Mouse (Mus musculus) hematopoietic stem cell, adult 5-6 weeks (primary cell): ENCODE data around the gene Gm9918. TPM values are rescaled to one million over a fixed set of nuclear protein-coding genes. Genes with fewer than 3 reads are reported as not detected.
"Not testable (repeated sequence)": the region's sequence is repeated elsewhere in the genome, so short reads cannot be mapped to it uniquely, and the experiment has no call there.

Experiments
- ATAC-seq, 2 experiments: fragments of 125-278 bp in 1 of 2; replicated peaks in 1 of 2; 2 replicates each; pipeline ENCODE4 v1.8.0; 2016 to 2017; ENCODE audit warnings: inconsistent platforms in 2 of 2, mild to moderate bottlenecking in 2 of 2, moderate number of reproducible peaks in 2 of 2, low read depth in 1 of 2, moderate TSS enrichment in 1 of 2; ENCODE audit not compliant: low FRiP score in 2 of 2, poor library complexity in 2 of 2, severe bottlenecking in 2 of 2, insufficient read depth in 1 of 2, low TSS enrichment in 1 of 2
- total RNA-seq: library from RNA; stranded (forward); fragments of 172-1452, 232-1000 nt; gene quantifications from 2 replicates; pipeline ENCODE4 v1.2.3, GENCODE M21; 2017

Gene Gm9918
- not detected in 2 replicates for total RNA-seq

- ATAC-seq, result no peak
Measured at GRCm38 (mm10) chr15:102270274-102270960, at the start of gene Gm9918. Gene Gm9918, plus strand, starts transcription at chr15:102270563.

GRCm38 (mm10) chr15:102222386-102222785 lies 48.0 kb upstream of the Gm9918 start:
- no peak for ATAC-seq

GRCm38 (mm10) chr15:102224186-102224991 lies 46.0 kb upstream of the Gm9918 start:
- peak; percentile 67 to 75 for ATAC-seq

- peak; percentile 79 to 86 for ATAC-seq
Measured at GRCm38 (mm10) chr15:102224992-102225617, 45.3 kb upstream of the Gm9918 start.

- not testable (repeated sequence) for ATAC-seq
Measured at GRCm38 (mm10) chr15:102225619-102226018, 44.7 kb upstream of the Gm9918 start.

GRCm38 (mm10) chr15:102230408-102231321 lies 39.7 kb upstream of the Gm9918 start:
- peak in 1 of 2 experiments; percentile 26; a peak in 1 of 4 replicates for ATAC-seq

- ATAC-seq, result peak; percentile 44 to 55
Measured at GRCm38 (mm10) chr15:102231748-102232147, 38.6 kb upstream of the Gm9918 start, which contains the start of gene Itgb7. Gene Itgb7, minus strand, starts transcription at chr15:102231944.

- no peak for ATAC-seq
Measured at GRCm38 (mm10) chr15:102232764-102233163, 37.6 kb upstream of the Gm9918 start.

GRCm38 (mm10) chr15:102233896-102234295 lies 36.5 kb upstream of the Gm9918 start:
- peak; percentile 52 to 62; a peak in 2 of 4 replicates for ATAC-seq

GRCm38 (mm10) chr15:102235371-102236027 lies 34.9 kb upstream of the Gm9918 start:
- no peak for ATAC-seq

- ATAC-seq, result no peak
Measured at GRCm38 (mm10) chr15:102238543-102239259, 31.7 kb upstream of the Gm9918 start.

GRCm38 (mm10) chr15:102239260-102239590 lies 31.1 kb upstream of the Gm9918 start:
- peak in 1 of 2 experiments; percentile 49; a peak in 1 of 4 replicates for ATAC-seq

- no peak for ATAC-seq
Measured at GRCm38 (mm10) chr15:102239851-102240250, 30.5 kb upstream of the Gm9918 start.

- no peak for ATAC-seq
Measured at GRCm38 (mm10) chr15:102240607-102241006, 29.8 kb upstream of the Gm9918 start.

- ATAC-seq, result no peak
Measured at GRCm38 (mm10) chr15:102242404-102243228, 27.7 kb upstream of the Gm9918 start.
